Mouse (Mus musculus) heart, postnatal 25 days (tissue): ENCODE measurements around the gene Tmem238l. TPM values are rescaled to one million over a fixed set of nuclear protein-coding genes. Genes with fewer than 3 reads are reported as not detected.

ENCODE experiments used
- total RNA-seq, 2 experiments: library from RNA; stranded (reverse); gene quantifications; 2 replicates each; pipeline ENCODE4 v1.2.3; 2021

Tmem238l gene
- total RNA-seq, 2 experiments from 2014 or later: not detected

Other genes starting within 250 kb of the Tmem238l start
- gene Pirt, start 44.7 kb upstream of the Tmem238l start, total RNA-seq: 10 to 100 TPM in 1 of 2 experiments, 1 to 10 TPM in 1; 9.1 to 11.5 TPM
- 1 to 10 TPM; 1.4 to 1.5 TPM for gene Tmem220, start 68.5 kb downstream of the Tmem238l start, total RNA-seq
- 10 to 100 TPM; 13.3 to 14.5 TPM for gene Adprm, start 96.0 kb downstream of the Tmem238l start, total RNA-seq
- gene Sco1, start 96.0 kb downstream of the Tmem238l start, total RNA-seq: 10 to 100 TPM; 19.0 to 19.5 TPM
- not detected for gene Myh3, start 121.7 kb downstream of the Tmem238l start, total RNA-seq
- not detected for gene Myh2, start 214.4 kb downstream of the Tmem238l start, total RNA-seq
- not detected for gene Myh1, start 243.4 kb downstream of the Tmem238l start, total RNA-seq